Mouse (Mus musculus) lung, postnatal 25 days (tissue): ENCODE measurements around the gene Olfr1497.
"Not testable (repeated sequence)": the region's sequence is repeated elsewhere in the genome, so short reads cannot be mapped to it uniquely, and the experiment has no call there.

Experiments
- DNase-seq: peaks from one replicate; pipeline ENCODE4 v3.0.0; 2022; ENCODE audit warnings: low spot score

Gene Olfr1497

GRCm38 (mm10) chr19:13798102-13798501, at the start of gene Olfr1497:
Gene Olfr1497, minus strand, starts transcription at chr19:13798202.
- no peak for DNase-seq

DNA sequence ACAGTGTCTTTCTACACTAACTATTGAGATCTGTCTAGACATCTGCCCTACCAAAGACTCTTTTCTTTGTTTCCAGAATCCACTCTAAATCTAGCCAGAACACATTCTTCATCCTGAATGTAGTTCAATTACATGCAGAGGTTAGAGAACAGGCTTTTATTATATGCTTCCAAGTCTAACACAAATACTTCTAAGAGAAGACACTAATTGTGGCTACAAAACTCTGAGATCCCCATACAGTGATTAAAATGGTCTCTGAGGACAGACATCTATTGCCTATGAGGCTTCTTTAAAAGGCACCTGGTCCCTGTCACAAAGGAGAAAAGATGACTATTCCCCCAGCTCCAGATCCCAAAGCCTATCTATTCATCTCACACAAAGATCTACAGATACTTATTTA, 32.4 kb upstream of the Olfr1497 start, which contains the start of gene Olfr1500:
Olfr1500 (minus strand) TSS at position 101 of the 400 bp plus-strand sequence.
- no peak for DNase-seq

- no peak for DNase-seq
These were observed 30.4 kb upstream of the Olfr1497 start for GRCm38 (mm10) chr19:13828447-13828846.

GRCm38 (mm10) chr19:13820847-13821246, 22.8 kb upstream of the Olfr1497 start:
- DNase-seq: no peak

DNA sequence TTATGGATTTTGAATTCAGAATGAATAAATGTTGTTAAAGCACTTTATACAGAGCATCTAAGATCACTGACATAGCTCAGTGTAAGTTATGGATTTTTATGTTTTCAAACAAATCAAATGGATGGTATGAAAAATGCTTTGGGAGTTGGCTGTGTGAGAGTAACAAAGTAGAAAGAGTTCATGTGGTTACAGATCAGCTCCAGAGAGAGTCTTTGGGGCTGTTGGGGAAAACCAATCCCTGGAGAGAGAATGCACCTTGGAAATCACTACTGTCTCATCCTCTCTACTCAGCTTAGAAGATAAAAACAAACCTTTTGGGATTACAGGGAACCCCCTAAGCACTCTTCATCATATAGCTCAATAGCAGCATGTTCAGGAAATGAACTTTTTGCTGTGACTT, 21.3 kb upstream of the Olfr1497 start, which contains the start of gene Olfr1499:
Olfr1499 (minus strand) TSS at position 101 of the 400 bp plus-strand sequence.
- no peak for DNase-seq

GRCm38 (mm10) chr19:13818827-13819226, 20.8 kb upstream of the Olfr1497 start:
- no peak for DNase-seq

DNA sequence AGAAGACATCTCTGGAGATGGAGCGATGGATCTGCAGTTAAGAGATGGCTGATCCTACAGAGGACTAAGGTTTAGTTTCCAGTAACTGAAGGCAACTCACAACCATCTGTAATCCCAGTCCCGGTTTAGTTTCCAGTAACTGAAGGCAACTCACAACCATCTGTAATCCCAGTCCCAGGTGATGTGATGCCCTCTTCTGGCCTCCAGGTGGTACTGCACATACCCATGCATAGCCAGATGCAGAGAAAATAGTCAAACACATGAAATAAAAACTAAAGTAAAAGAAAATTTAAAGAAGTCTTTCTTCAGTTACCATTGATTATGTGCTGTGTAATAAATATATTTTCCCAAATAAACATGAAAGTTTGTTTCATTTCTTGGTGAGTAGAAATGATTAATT, 14.8 kb upstream of the Olfr1497 start:
- no peak for DNase-seq

DNA sequence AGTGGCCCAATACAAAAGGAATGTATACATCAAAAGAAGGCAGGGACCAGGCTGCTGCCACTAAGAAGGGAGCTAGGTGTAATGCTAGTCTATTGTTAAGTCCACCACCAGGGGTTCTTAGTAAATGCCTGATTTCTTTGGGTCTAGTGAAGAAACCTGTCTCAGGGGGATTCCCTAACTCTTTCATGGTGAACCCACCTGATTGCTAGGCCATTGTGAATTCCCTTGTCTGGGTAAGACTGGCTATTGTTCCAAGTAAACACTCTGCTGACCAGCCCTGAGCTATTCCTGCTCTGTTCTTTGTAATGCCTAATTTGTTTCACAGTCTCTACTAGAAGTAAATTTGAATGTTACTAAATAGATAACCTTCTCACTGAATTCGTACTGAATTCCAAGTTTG, 7.5 kb upstream of the Olfr1497 start:
- DNase-seq: not testable (repeated sequence)

DNA sequence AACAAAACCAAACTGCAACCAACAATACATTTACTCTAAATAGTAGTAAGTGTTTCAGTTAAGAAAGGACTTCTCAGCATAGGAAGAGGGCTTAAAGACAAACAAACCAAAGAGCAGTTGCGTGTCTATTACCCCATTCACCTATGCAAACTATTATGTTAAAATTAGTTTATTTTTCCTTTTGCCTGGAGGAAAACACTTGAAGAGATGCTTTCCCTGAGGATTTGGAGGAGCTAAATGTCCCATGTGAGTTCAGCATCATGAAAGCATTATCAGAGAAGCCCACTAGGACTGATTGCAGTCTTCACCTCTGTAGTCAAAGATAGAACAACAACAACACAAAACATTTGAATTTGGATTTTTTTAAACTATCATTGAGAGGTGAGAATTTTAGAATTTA, 20.4 kb downstream of the Olfr1497 start, which contains the start of gene Olfr1496:
Olfr1496 (plus strand) TSS at position 301 of the 400 bp plus-strand sequence.
- no peak for DNase-seq

GRCm38 (mm10) chr19:13768565-13769276, 29.3 kb downstream of the Olfr1497 start:
- DNase-seq: no peak

GRCm38 (mm10) chr19:13764306-13764705, 33.7 kb downstream of the Olfr1497 start, which contains the start of gene Olfr1495:
Gene Olfr1495, plus strand, starts transcription at chr19:13764606.
- DNase-seq: no peak

DNA sequence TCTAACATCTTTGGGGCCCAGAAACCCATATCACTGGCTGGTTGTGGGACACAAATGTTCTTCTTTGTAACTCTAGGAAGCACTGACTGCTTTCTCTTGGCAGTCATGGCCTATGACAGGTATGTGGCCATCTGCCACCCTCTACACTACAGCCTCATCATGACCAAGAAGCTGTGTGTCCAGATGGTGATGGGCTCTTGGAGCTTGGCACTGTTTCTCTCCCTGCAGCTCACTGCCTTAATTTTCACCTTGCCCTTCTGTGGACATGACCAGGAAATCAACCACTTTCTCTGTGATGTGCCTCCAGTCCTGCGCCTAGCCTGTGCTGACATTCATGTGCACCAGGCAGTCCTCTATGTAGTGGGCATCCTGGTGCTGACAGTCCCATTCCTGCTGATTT, 48.6 kb downstream of the Olfr1497 start:
- no peak for DNase-seq
